Mouse (Mus musculus) hindbrain, embryonic 16.5 days (tissue): ENCODE data around the gene Hivep2. TPM values are rescaled to one million over a fixed set of nuclear protein-coding genes. Genes with fewer than 3 reads are reported as not detected.

Experiments
- ATAC-seq: fragments of 200-750 bp; cut with Nextera tagmentation; 2 replicates; pipeline ENCODE4 v1.8.0; 2017; ENCODE audit warnings: moderate TSS enrichment, moderate library complexity
- H3K27ac ChIP-seq: fragments of 300-500 bp; sonication (generic); 2 replicates; pipeline ENCODE4 v1.5.1; 2014; ENCODE audit warnings: low read depth, mild to moderate bottlenecking, control low read depth, low read length, moderate library complexity
- H3K27me3 ChIP-seq: fragments of 300-500 bp; sonication (generic); replicated peaks from 2 replicates; pipeline ENCODE4 v1.6.1; 2014; ENCODE audit warnings: low read length; ENCODE audit not compliant: control insufficient read depth, insufficient read depth
- H3K36me3 ChIP-seq: fragments of 300-500 bp; sonication (generic); 2 replicates; pipeline ENCODE4 v1.6.1; 2014; ENCODE audit warnings: mild to moderate bottlenecking, low read length, moderate library complexity, mixed read lengths; ENCODE audit not compliant: control insufficient read depth, insufficient read depth
- H3K4me1 ChIP-seq: fragments of 300-500 bp; sonication (generic); 2 replicates; pipeline ENCODE4 v1.6.1; 2014; ENCODE audit warnings: low read depth, low read length; ENCODE audit not compliant: control insufficient read depth, insufficient read depth
- H3K4me2 ChIP-seq: fragments of 300-500 bp; sonication (generic); 2 replicates; pipeline ENCODE4 v1.6.1; 2014; ENCODE audit warnings: mild to moderate bottlenecking, low read length, control low read depth, moderate library complexity
- H3K4me3 ChIP-seq: fragments of 300-500 bp; sonication (generic); 2 replicates; pipeline ENCODE4 v1.5.1; 2014; ENCODE audit warnings: mild to moderate bottlenecking, low read length, control low read depth, moderate library complexity
- H3K9ac ChIP-seq: fragments of 300-500 bp; sonication (generic); 2 replicates; pipeline ENCODE4 v1.6.1; 2014; ENCODE audit warnings: low read depth, mild to moderate bottlenecking, control low read depth, low read length, moderate library complexity
- H3K9me3 ChIP-seq: fragments of 300-500 bp; sonication (generic); 2 replicates; pipeline ENCODE4 v1.6.1; 2014; ENCODE audit warnings: mild to moderate bottlenecking, low read length, moderate library complexity; ENCODE audit not compliant: control insufficient read depth
- WGBS: fragments of 180-500 bp; shearing (Covaris S2); extraction: QIAGEN DNeasy Blood & Tissue Kit; methylation state at CpG from one replicate; pipeline ENCODE4 v1.1.7; 2014; 5-methylcytosine and 5-hydroxymethylcytosine counted together
- polyA plus RNA-seq: library from polyadenylated mRNA; unstranded; fragments of >200 nt; fragmentation: Nextera tagmentation; extraction: Ambion mirVana; gene quantifications from 2 replicates; pipeline ENCODE4 v1.2.1, GENCODE M21; 2015

Hivep2 gene
- polyA plus RNA-seq, 1 experiment from 2014 or later, result 12.5 TPM

GRCm38 (mm10) chr10:14056057-14056456 lies 90.2 kb downstream of the Hivep2 start:
- Histone ChIP-seq H3K36me3 (no peaks in the 10 kb centered on the region), H3K4me3 (no peak overlapping the region), H3K27ac (0 out of 2 replicates have a peak overlapping the region, but pooled peaks have one; percentile 5), H3K9me3 (no peaks in the 10 kb centered on the region), H3K9ac (no peak overlapping the region), H3K4me1 (peaks cover 23% of the 10 kb centered on the region), H3K4me2 (no peak overlapping the region), H3K27me3 (no peaks in the 10 kb centered on the region)
- WGBS, result 76% methylated on average over 4 of the region's 4 CpGs
- no peak for ATAC-seq

DNA sequence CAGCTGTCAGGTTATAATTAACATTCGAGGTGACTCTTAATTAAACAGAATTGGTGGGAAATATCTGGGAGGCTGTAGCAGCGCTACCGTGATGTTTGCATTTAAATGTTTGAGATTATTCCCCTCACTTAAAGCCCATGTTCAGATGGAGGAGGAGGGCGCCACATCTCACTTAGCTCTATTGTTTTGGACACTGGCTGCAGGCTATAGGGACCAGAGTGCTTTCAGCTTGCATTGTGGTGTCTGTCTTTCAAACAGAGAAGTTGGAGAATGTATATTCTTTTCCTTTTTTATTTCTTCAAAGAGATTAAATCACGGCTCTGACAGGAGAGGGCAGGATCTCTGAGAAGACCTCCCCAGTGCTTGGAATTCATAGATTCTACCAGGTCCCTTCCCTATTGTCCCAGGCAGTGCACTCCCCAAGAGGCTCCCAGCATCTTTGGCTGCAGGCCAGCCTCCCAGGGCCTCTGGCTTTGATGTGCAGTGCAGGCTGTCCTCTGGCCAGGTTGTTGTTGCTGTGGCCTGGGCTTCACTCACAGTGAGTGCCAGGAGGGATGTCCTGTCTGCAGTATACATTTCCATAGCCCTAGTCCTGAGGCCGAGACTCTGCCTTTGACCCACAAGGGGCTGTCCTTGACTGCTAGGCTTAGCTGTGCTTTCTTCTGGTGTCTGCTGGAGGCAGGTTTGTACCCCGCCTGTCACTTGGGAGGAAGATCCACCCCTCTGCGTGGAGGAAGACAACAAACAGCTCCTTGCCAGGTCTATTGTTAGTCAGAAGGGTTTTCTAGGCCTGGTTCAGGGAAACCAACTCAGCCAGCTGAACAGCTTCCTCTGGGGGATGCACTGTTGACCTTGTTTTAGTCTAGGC lies 90.9 kb downstream of the Hivep2 start:
- Histone ChIP-seq H3K9ac (no peak overlapping the region), H3K4me1 (peaks cover 23% of the 10 kb centered on the region), H3K4me2 (no peak overlapping the region), H3K9me3 (no peaks in the 10 kb centered on the region), H3K36me3 (no peaks in the 10 kb centered on the region), H3K27ac (peak overlapping the region; percentile 19; the same call in 1 of the 2 replicates), H3K27me3 (no peaks in the 10 kb centered on the region), H3K4me3 (no peak overlapping the region)
- peak; percentile 89 for ATAC-seq
- WGBS, result 24% methylated on average over 8 of the region's 8 CpGs

GRCm38 (mm10) chr10:14057841-14058605 lies 92.1 kb downstream of the Hivep2 start:
- WGBS, result 93% methylated on average over 11 of the region's 11 CpGs
- no peak for ATAC-seq

DNA sequence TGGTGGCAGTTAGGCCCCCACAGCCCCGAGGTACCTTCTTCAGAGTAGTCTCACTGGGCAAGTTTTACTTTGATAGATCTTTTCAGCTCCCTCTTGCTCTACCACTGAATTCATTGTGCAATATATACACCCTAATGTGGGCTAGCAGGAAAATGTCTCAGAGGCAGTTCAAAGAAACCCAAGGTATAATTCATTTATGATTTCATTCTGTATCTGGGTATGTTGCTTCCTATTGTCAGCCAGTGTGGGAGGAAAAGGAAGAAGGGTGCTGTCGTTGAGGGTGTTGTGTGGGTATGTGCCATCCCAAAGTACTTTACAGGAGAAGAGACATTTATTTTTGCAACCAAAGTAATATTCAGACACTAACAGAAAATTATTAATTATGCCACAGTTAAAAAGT lies 92.9 kb downstream of the Hivep2 start:
- no peak overlapping the region for H3K27ac ChIP-seq
- no peaks in the 10 kb centered on the region for H3K36me3 ChIP-seq
- WGBS, result 85% methylated on average over 2 of the region's 2 CpGs
- H3K9ac ChIP-seq, result no peak overlapping the region
- no peaks in the 10 kb centered on the region for H3K9me3 ChIP-seq
- H3K4me1 ChIP-seq, result peaks cover 20% of the 10 kb centered on the region
- no peak for ATAC-seq
- no peaks in the 10 kb centered on the region for H3K27me3 ChIP-seq
- no peak overlapping the region for H3K4me2 ChIP-seq
- H3K4me3 ChIP-seq, result no peak overlapping the region

More at GRCm38 (mm10) chr10:14057841-14058605, 92.1 kb downstream of the Hivep2 start:
- Histone ChIP-seq H3K9me3 (no peaks in the 10 kb centered on the region), H3K27ac (no peak overlapping the region), H3K4me3 (no peak overlapping the region), H3K4me2 (no peak overlapping the region), H3K36me3 (no peaks in the 10 kb centered on the region), H3K4me1 (peaks cover 23% of the 10 kb centered on the region), H3K27me3 (no peaks in the 10 kb centered on the region), H3K9ac (no peak overlapping the region)

DNA sequence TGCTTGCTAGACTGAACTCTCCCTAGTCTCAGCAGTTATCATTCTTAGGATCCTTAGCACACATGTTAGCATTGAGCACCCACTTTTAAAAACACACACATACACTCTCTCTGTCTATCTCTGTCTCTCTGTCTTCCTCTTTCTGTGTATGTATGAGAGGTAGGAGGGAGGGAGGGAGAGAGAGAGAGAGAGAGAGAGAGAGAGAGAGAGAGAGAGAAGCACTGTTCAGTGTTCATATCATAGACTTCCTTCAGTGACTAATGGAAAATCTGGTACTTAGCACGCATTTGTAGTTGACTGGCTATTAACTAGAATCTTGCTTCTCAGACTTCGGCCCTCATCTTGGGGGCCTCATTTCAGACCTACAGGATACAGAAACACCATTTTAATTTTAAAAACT lies 93.7 kb downstream of the Hivep2 start:
- H3K27ac ChIP-seq, result no peak overlapping the region
- H3K4me3 ChIP-seq, result no peak overlapping the region
- no peak overlapping the region for H3K4me2 ChIP-seq
- no peaks in the 10 kb centered on the region for H3K36me3 ChIP-seq
- H3K9ac ChIP-seq, result no peak overlapping the region
- H3K4me1 ChIP-seq, result peaks cover 20% of the 10 kb centered on the region
- 96% methylated on average over 2 of the region's 2 CpGs for WGBS
- H3K9me3 ChIP-seq, result no peaks in the 10 kb centered on the region
- no peak for ATAC-seq
- no peaks in the 10 kb centered on the region for H3K27me3 ChIP-seq

GRCm38 (mm10) chr10:14060302-14060701 lies 94.4 kb downstream of the Hivep2 start:
- H3K9ac ChIP-seq, result no peak overlapping the region
- H3K4me2 ChIP-seq, result no peak overlapping the region
- H3K4me1 ChIP-seq, result peaks cover 19% of the 10 kb centered on the region
- WGBS, result 80% methylated on average over 2 of the region's 2 CpGs
- H3K27ac ChIP-seq, result no peak overlapping the region
- no peaks in the 10 kb centered on the region for H3K9me3 ChIP-seq
- ATAC-seq, result no peak
- H3K27me3 ChIP-seq, result no peaks in the 10 kb centered on the region
- H3K36me3 ChIP-seq, result no peaks in the 10 kb centered on the region
- H3K4me3 ChIP-seq, result no peak overlapping the region

DNA sequence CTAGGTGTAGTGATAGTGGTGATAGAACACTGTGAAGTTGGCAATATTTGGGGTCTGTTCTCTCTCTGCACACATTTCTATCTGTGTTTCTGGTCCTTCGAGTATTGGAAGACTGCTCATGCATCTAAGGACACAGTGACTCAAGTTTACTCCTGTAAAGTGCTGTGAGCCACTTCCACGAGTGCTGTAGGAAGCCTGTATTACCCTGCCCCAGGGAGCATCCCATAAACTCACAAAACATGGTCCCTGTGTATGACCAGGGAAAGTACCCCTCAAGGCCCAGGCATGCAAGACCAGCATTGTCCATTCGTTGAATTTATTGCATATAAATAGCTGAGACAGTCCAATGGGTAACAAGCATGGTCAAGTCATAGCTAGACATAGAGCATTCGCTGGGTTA lies 97.4 kb downstream of the Hivep2 start:
- ATAC-seq, result no peak
- Histone ChIP-seq H3K9me3 (no peaks in the 10 kb centered on the region), H3K4me1 (no peaks in the 10 kb centered on the region), H3K4me3 (no peak overlapping the region), H3K27me3 (no peaks in the 10 kb centered on the region), H3K9ac (no peak overlapping the region), H3K36me3 (no peaks in the 10 kb centered on the region), H3K27ac (no peak overlapping the region), H3K4me2 (no peak overlapping the region)
- WGBS, result 95% methylated on average over 4 of the region's 4 CpGs

DNA sequence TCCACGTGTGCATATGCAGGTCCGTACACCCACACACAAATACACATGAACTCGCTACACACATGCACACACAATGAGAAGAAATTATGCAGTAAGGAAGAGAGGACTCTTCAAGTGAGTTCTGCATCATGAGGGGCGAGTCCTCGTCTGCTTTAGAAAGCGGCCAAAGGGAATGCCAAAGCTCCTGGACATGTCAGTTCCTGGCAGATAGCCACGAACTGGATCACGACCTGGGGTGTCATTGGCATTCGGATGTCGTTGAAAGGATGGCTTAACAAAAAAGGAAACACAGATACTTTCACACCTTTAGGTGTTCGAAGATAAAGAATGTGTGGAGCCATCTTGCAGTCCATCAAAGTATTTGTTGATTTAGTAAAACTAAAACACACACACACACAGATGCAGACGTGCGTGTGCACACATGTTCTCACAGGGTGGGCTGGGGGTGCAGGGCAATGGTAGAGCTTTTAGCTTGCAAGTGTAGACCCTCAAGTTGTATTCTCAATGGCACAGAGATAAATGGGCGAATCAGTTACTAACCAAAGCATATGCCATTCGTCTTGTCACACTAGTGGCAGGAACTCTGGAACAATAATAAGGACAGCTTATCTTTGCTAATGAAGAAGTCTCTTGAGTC lies 99.0 kb downstream of the Hivep2 start:
- no peak overlapping the region for H3K4me3 ChIP-seq
- ATAC-seq, result 0 out of 2 replicates have a peak, but pooled peaks have one; percentile 27
- no peaks in the 10 kb centered on the region for H3K4me1 ChIP-seq
- no peaks in the 10 kb centered on the region for H3K9me3 ChIP-seq
- H3K9ac ChIP-seq, result no peak overlapping the region
- H3K36me3 ChIP-seq, result no peaks in the 10 kb centered on the region
- no peak overlapping the region for H3K27ac ChIP-seq
- no peak overlapping the region for H3K4me2 ChIP-seq
- WGBS, result 75% methylated on average over 15 of the region's 15 CpGs
- no peaks in the 10 kb centered on the region for H3K27me3 ChIP-seq

- Histone ChIP-seq H3K4me1 (no peaks in the 10 kb centered on the region), H3K9ac (no peak overlapping the region), H3K4me2 (no peak overlapping the region), H3K36me3 (no peaks in the 10 kb centered on the region), H3K4me3 (no peak overlapping the region), H3K27me3 (no peaks in the 10 kb centered on the region), H3K27ac (no peak overlapping the region), H3K9me3 (no peaks in the 10 kb centered on the region)
- WGBS, result 89% methylated on average over 4 of the region's 4 CpGs
- no peak for ATAC-seq
These were observed 101.9 kb downstream of the Hivep2 start for GRCm38 (mm10) chr10:14067802-14068201.
